Mouse (Mus musculus) testis, postnatal 14 days (tissue): ENCODE measurements around the gene Traf3ip2.

Experiments
- DNase-seq: peaks from one replicate; pipeline ENCODE4 v3.0.0; 2021; ENCODE audit warnings: low spot score

Gene Traf3ip2

GRCm38 (mm10) chr10:39678199-39678791, 65.6 kb downstream of the Traf3ip2 start:
- no peak for DNase-seq

- no peak for DNase-seq
Measured at GRCm38 (mm10) chr10:39681014-39681413, 68.3 kb downstream of the Traf3ip2 start.

- DNase-seq, result no peak
Measured at GRCm38 (mm10) chr10:39682556-39682955, 69.8 kb downstream of the Traf3ip2 start.

GRCm38 (mm10) chr10:39683481-39683880, 70.7 kb downstream of the Traf3ip2 start:
- DNase-seq, result no peak

- no peak for DNase-seq
Measured at GRCm38 (mm10) chr10:39686811-39687210, 74.1 kb downstream of the Traf3ip2 start.

- no peak for DNase-seq
Measured at GRCm38 (mm10) chr10:39687851-39688250, 75.1 kb downstream of the Traf3ip2 start.

GRCm38 (mm10) chr10:39691351-39692064, 78.8 kb downstream of the Traf3ip2 start:
- no peak for DNase-seq

- no peak for DNase-seq
Measured at GRCm38 (mm10) chr10:39692152-39692551, 79.4 kb downstream of the Traf3ip2 start.
